Mouse (Mus musculus): ENCODE measurements at regions not wholly inside any gene's neighbourhood (a gene's known extent, or its start where the extent isn't known, plus 50 kb on each side); places are given as distances from the start of the nearest gene placed in this dataset.

GRCm38 (mm10) chr3:130976206-130976605, 134.1 kb upstream of the Lef1 start:
- ATAC-seq (ENCODE audit: insufficient number of reproducible peaks, insufficient read depth, low FRiP score, low TSS enrichment, low read depth): no peak

GRCm38 (mm10) chr3:130975291-130975690, 135.0 kb upstream of the Lef1 start:
- no peak overlapping the region for H3K4me2 ChIP-seq
- ATAC-seq (ENCODE audit: insufficient number of reproducible peaks, insufficient read depth, low FRiP score, low TSS enrichment, low read depth): no peak
- peaks cover 5% of the 10 kb centered on the region for H3K4me1 ChIP-seq
- no peak overlapping the region for H3K27ac ChIP-seq
- WGBS: 47% methylated on average over 1 of the region's 1 CpGs
- H3K9me3 ChIP-seq: no peaks in the 10 kb centered on the region
- no peaks in the 10 kb centered on the region for H3K36me3 ChIP-seq
- no peaks in the 10 kb centered on the region for H3K27me3 ChIP-seq
- no peak overlapping the region for H3K4me3 ChIP-seq
- H3K9ac ChIP-seq: no peak overlapping the region

More at GRCm38 (mm10) chr3:130976206-130976605, 134.1 kb upstream of the Lef1 start:
- no peaks in the 10 kb centered on the region for H3K27me3 ChIP-seq
- no peak overlapping the region for H3K27ac ChIP-seq
- no peaks in the 10 kb centered on the region for H3K36me3 ChIP-seq
- H3K4me2 ChIP-seq: no peak overlapping the region
- peaks cover 5% of the 10 kb centered on the region for H3K4me1 ChIP-seq
- no peak overlapping the region for H3K4me3 ChIP-seq
- H3K9ac ChIP-seq: no peak overlapping the region
- no peaks in the 10 kb centered on the region for H3K9me3 ChIP-seq
- WGBS: 78% methylated on average over 5 of the region's 5 CpGs

GRCm38 (mm10) chr3:130972126-130972525, 138.1 kb upstream of the Lef1 start:
- H3K4me3 ChIP-seq: no peak overlapping the region
- H3K4me2 ChIP-seq: no peak overlapping the region
- no peaks in the 10 kb centered on the region for H3K4me1 ChIP-seq
- no peaks in the 10 kb centered on the region for H3K9me3 ChIP-seq
- H3K9ac ChIP-seq: no peak overlapping the region
- ATAC-seq (ENCODE audit: insufficient number of reproducible peaks, insufficient read depth, low FRiP score, low TSS enrichment, low read depth): no peak
- no peaks in the 10 kb centered on the region for H3K27me3 ChIP-seq
- 70% methylated on average over 2 of the region's 2 CpGs for WGBS
- H3K27ac ChIP-seq: no peak overlapping the region
- no peaks in the 10 kb centered on the region for H3K36me3 ChIP-seq

GRCm38 (mm10) chr3:130965275-130965674, 145.0 kb upstream of the Lef1 start:
- H3K4me3 ChIP-seq: no peak overlapping the region
- H3K4me2 ChIP-seq: no peak overlapping the region
- no peak for ATAC-seq (ENCODE audit: insufficient number of reproducible peaks, insufficient read depth, low FRiP score, low TSS enrichment, low read depth)
- no peaks in the 10 kb centered on the region for H3K9me3 ChIP-seq
- H3K36me3 ChIP-seq: no peaks in the 10 kb centered on the region
- WGBS: 85% methylated on average over 3 of the region's 3 CpGs
- peaks cover 21% of the 10 kb centered on the region for H3K4me1 ChIP-seq
- no peaks in the 10 kb centered on the region for H3K27me3 ChIP-seq
- H3K27ac ChIP-seq: no peak overlapping the region
- no peak overlapping the region for H3K9ac ChIP-seq

GRCm38 (mm10) chr3:130964088-130964487, 146.2 kb upstream of the Lef1 start:
- Histone ChIP-seq H3K9ac (no peak overlapping the region), H3K27me3 (no peaks in the 10 kb centered on the region), H3K9me3 (no peaks in the 10 kb centered on the region), H3K4me1 (peaks cover 21% of the 10 kb centered on the region), H3K27ac (no peak overlapping the region), H3K36me3 (no peaks in the 10 kb centered on the region), H3K4me3 (no peak overlapping the region; the same call in 1 of the 2 replicates), H3K4me2 (peak overlapping the region; percentile 45; the same call in 1 of the 2 replicates)
- ATAC-seq (ENCODE audit: insufficient number of reproducible peaks, insufficient read depth, low FRiP score, low TSS enrichment, low read depth): no peak
- WGBS: 82% methylated on average over 6 of the region's 6 CpGs

- H3K9me3 ChIP-seq: no peaks in the 10 kb centered on the region
- H3K27ac ChIP-seq: no peak overlapping the region; the same call in 1 of the 2 replicates
- peak overlapping the region; percentile 21 for H3K4me3 ChIP-seq
- no peaks in the 10 kb centered on the region for H3K36me3 ChIP-seq
- no peak overlapping the region for H3K9ac ChIP-seq
- H3K4me1 ChIP-seq: peaks cover 21% of the 10 kb centered on the region
- no peak for ATAC-seq (ENCODE audit: insufficient number of reproducible peaks, insufficient read depth, low FRiP score, low TSS enrichment, low read depth)
- peak overlapping the region; percentile 45 for H3K4me2 ChIP-seq
- H3K27me3 ChIP-seq: no peaks in the 10 kb centered on the region
- WGBS: 19% methylated on average over 11 of the region's 11 CpGs
Measured at GRCm38 (mm10) chr3:130963625-130964024, 146.6 kb upstream of the Lef1 start.

- 49% methylated on average over 12 of the region's 12 CpGs for WGBS
- Histone ChIP-seq H3K4me3 (no peak overlapping the region), H3K9me3 (no peaks in the 10 kb centered on the region), H3K27ac (no peak overlapping the region; the same call in 1 of the 2 replicates), H3K36me3 (no peaks in the 10 kb centered on the region), H3K9ac (no peak overlapping the region), H3K4me1 (peaks cover 21% of the 10 kb centered on the region), H3K27me3 (no peaks in the 10 kb centered on the region), H3K4me2 (peak overlapping the region; percentile 45)
- no peak for ATAC-seq (ENCODE audit: insufficient number of reproducible peaks, insufficient read depth, low FRiP score, low TSS enrichment, low read depth)
Measured at GRCm38 (mm10) chr3:130962701-130963472, 147.4 kb upstream of the Lef1 start.

- Histone ChIP-seq H3K4me3 (no peak overlapping the region), H3K9me3 (no peaks in the 10 kb centered on the region), H3K27me3 (no peaks in the 10 kb centered on the region), H3K9ac (no peak overlapping the region), H3K4me1 (peaks cover 21% of the 10 kb centered on the region), H3K36me3 (no peaks in the 10 kb centered on the region), H3K27ac (no peak overlapping the region), H3K4me2 (peak overlapping the region; percentile 12; the same call in 1 of the 2 replicates)
- 14% methylated on average over 14 of the region's 14 CpGs for WGBS
- no peak for ATAC-seq (ENCODE audit: insufficient number of reproducible peaks, insufficient read depth, low FRiP score, low TSS enrichment, low read depth)
Measured at GRCm38 (mm10) chr3:130962151-130962633, 148.1 kb upstream of the Lef1 start.

GRCm38 (mm10) chr3:130961704-130962103, 148.6 kb upstream of the Lef1 start:
- peaks cover 21% of the 10 kb centered on the region for H3K4me1 ChIP-seq
- no peak for ATAC-seq (ENCODE audit: insufficient number of reproducible peaks, insufficient read depth, low FRiP score, low TSS enrichment, low read depth)
- H3K27ac ChIP-seq: no peak overlapping the region
- WGBS: 47% methylated on average over 6 of the region's 6 CpGs
- no peaks in the 10 kb centered on the region for H3K27me3 ChIP-seq
- H3K36me3 ChIP-seq: no peaks in the 10 kb centered on the region
- H3K4me2 ChIP-seq: 0 out of 2 replicates have a peak overlapping the region, but pooled peaks have one; percentile 12
- H3K9me3 ChIP-seq: no peaks in the 10 kb centered on the region
- no peak overlapping the region for H3K9ac ChIP-seq
- no peak overlapping the region for H3K4me3 ChIP-seq

GRCm38 (mm10) chr3:130955958-130956357, 154.3 kb upstream of the Lef1 start:
- Histone ChIP-seq H3K9me3 (0 out of 2 replicates have a peak, but pooled peaks cover 5% of the 10 kb centered on the region), H3K27ac (no peak overlapping the region), H3K4me3 (no peak overlapping the region), H3K27me3 (no peaks in the 10 kb centered on the region), H3K9ac (no peak overlapping the region), H3K36me3 (no peaks in the 10 kb centered on the region), H3K4me2 (no peak overlapping the region), H3K4me1 (no peaks in the 10 kb centered on the region)
- 78% methylated on average over 4 of the region's 4 CpGs for WGBS
- ATAC-seq (ENCODE audit: insufficient number of reproducible peaks, insufficient read depth, low FRiP score, low TSS enrichment, low read depth): no peak

GRCm38 (mm10) chr3:130951381-130951780, 158.9 kb upstream of the Lef1 start:
- H3K4me3 ChIP-seq: no peak overlapping the region
- H3K4me2 ChIP-seq: no peak overlapping the region
- H3K4me1 ChIP-seq: peaks cover 7% of the 10 kb centered on the region
- 0 out of 2 replicates have a peak, but pooled peaks cover 5% of the 10 kb centered on the region for H3K9me3 ChIP-seq
- ATAC-seq (ENCODE audit: insufficient number of reproducible peaks, insufficient read depth, low FRiP score, low TSS enrichment, low read depth): no peak
- H3K27ac ChIP-seq: no peak overlapping the region
- no peak overlapping the region for H3K9ac ChIP-seq
- WGBS: 50% methylated on average over 2 of the region's 2 CpGs
- H3K36me3 ChIP-seq: no peaks in the 10 kb centered on the region
- H3K27me3 ChIP-seq: no peaks in the 10 kb centered on the region

GRCm38 (mm10) chr3:130950872-130951271, 159.4 kb upstream of the Lef1 start:
- no peak overlapping the region for H3K4me2 ChIP-seq
- H3K9ac ChIP-seq: no peak overlapping the region
- no peaks in the 10 kb centered on the region for H3K36me3 ChIP-seq
- H3K4me3 ChIP-seq: no peak overlapping the region
- peaks cover 12% of the 10 kb centered on the region for H3K4me1 ChIP-seq
- H3K27ac ChIP-seq: no peak overlapping the region
- H3K9me3 ChIP-seq: 0 out of 2 replicates have a peak, but pooled peaks cover 5% of the 10 kb centered on the region
- no peaks in the 10 kb centered on the region for H3K27me3 ChIP-seq
- WGBS: 80% methylated on average over 6 of the region's 6 CpGs
- ATAC-seq (ENCODE audit: insufficient number of reproducible peaks, insufficient read depth, low FRiP score, low TSS enrichment, low read depth): no peak

Measured in embryonic facial prominence, embryonic 13.5 days (tissue).